Mouse (Mus musculus): ENCODE data around the gene Bcl2l13.

- TF ChIP-seq CTCF (IDR thresholded peaks at IDR 0.05; ENCODE audit: extremely low read depth, insufficient read depth, low read length) = no peak
- no peak for TF ChIP-seq POLR2A (IDR thresholded peaks at IDR 0.05; ENCODE audit: extremely low read depth, insufficient read depth, low read length)
These were observed 48.4 kb downstream of the Bcl2l13 start for GRCm38 (mm10) chr6:120884436-120884835.

Data from cortical plate, adult 2 months (tissue).